Mouse (Mus musculus): Measurements from ENCODE around the gene Nolc1.

- no peak for TF ChIP-seq POLR2A (IDR thresholded peaks at IDR 0.05; ENCODE audit: extremely low read depth, insufficient read depth, low read length)
- TF ChIP-seq CTCF (IDR thresholded peaks at IDR 0.05; ENCODE audit: low read depth, low read length) = no peak
Measured at GRCm38 (mm10) chr19:46074266-46074665, 1.4 kb upstream of the Nolc1 start.
